Mouse (Mus musculus) lung, postnatal 0 days (tissue): ENCODE results near the gene Gm20388.

Source experiments
- CTCF ChIP-seq: IDR thresholded peaks from 2 replicates; pipeline ENCODE4 v1.5.1; 2016; ENCODE audit warnings: antibody characterized with exemption, mild to moderate bottlenecking
- EP300 ChIP-seq: IDR thresholded peaks from 2 replicates; pipeline ENCODE4 v1.6.1; 2016; ENCODE audit warnings: antibody characterized with exemption, mild to moderate bottlenecking, control low read depth

GRCm38 (mm10) chr8:122927841-122928240 is 3017.2 kb downstream of the Gm20388 start:
- no peak for TF ChIP-seq CTCF
- TF ChIP-seq EP300 = no peak
